Mouse (Mus musculus): ENCODE measurements at regions not wholly inside any gene's neighbourhood (a gene's known extent, or its start where the extent isn't known, plus 50 kb on each side); places are given as distances from the start of the nearest gene placed in this dataset.

GRCm38 (mm10) chr13:44581947-44582766, 147.1 kb upstream of the Jarid2 start:
- 41% methylated on average over 23 of the region's 23 CpGs for WGBS (ENCODE audit: missing documents)
- no peaks in the 10 kb centered on the region for H3K79me2 ChIP-seq (ENCODE audit: inconsistent target)
- no peak overlapping the region for H3K27ac ChIP-seq
- no peaks in the 10 kb centered on the region for H3K36me3 ChIP-seq (ENCODE audit: inconsistent target)
- H3K4me3 ChIP-seq (ENCODE audit: inconsistent target) = no peak overlapping the region

GRCm38 (mm10) chr13:44582767-44583085, 146.5 kb upstream of the Jarid2 start:
- Histone ChIP-seq H3K36me3 (ENCODE audit: inconsistent target) (no peaks in the 10 kb centered on the region), H3K4me3 (ENCODE audit: inconsistent target) (no peak overlapping the region), H3K27ac (no peak overlapping the region), H3K79me2 (ENCODE audit: inconsistent target) (no peaks in the 10 kb centered on the region)
- WGBS (ENCODE audit: missing documents) = 78% methylated on average over 2 of the region's 2 CpGs

DNA sequence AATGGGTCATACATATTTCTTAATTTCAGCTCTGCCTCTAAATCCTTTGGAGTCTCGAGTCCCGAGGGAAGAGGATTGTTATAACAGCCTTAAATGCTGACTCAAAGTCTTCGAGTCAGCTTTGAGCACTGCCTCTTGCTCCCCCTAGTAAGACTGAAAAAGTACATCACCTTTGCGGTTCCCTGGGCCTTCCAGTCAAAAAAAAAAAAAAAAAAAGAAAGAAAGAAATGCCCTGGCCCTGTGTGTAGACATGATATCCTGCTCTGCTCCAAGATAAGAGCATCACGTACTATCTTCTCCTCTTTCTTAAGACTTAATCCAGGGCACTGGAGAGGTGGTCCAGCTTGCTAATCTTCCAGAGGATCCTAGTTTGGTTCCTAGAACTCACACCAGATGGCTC, 145.7 kb upstream of the Jarid2 start:
- no peaks in the 10 kb centered on the region for H3K36me3 ChIP-seq (ENCODE audit: inconsistent target)
- 87% methylated on average over 5 of the region's 5 CpGs for WGBS (ENCODE audit: missing documents)
- H3K4me3 ChIP-seq (ENCODE audit: inconsistent target) = no peak overlapping the region
- H3K79me2 ChIP-seq (ENCODE audit: inconsistent target) = no peaks in the 10 kb centered on the region
- H3K27ac ChIP-seq = no peak overlapping the region

DNA sequence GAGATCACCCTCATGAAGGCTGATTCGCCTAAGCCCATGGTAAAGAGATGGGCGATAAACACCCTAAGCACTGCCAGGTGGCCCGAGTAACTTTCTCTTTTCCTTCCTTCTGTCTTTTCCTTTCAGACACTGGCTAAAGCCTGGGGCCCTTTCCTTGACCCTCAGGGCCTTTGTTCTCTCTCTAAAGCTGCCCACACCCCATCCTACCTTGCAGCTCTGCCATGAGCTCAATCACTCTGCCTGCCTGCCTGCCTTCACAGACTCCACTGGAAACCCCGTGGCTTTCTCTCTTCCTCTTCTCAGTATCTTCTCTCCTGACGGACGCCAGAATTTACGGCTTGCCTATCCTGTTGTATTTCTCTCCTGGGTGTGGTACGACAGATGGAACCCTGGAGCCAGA, 145.1 kb upstream of the Jarid2 start:
- Histone ChIP-seq H3K4me3 (ENCODE audit: inconsistent target) (no peak overlapping the region), H3K27ac (no peak overlapping the region), H3K36me3 (ENCODE audit: inconsistent target) (no peaks in the 10 kb centered on the region), H3K79me2 (ENCODE audit: inconsistent target) (no peaks in the 10 kb centered on the region)
- WGBS (ENCODE audit: missing documents) = 48% methylated on average over 8 of the region's 8 CpGs

DNA sequence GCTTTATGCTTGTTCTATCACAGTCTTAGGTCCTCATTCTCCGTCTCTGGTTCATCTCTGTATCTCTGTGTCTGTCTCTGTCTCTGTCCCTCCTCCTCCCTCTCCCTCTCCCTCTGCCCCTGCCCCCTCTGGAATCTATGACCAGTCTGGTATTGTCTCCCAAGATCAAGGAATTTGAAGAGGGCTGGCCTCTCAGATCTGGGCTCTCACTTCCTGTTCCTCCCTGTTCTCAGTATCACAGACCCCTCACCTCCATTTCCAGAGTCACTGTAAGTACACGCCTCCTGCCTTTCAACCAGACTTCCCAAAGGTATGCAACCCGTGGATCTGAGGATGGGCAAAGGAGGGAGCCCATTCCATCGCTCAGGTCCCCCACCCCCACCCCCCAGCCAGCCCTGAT, 144.7 kb upstream of the Jarid2 start:
- whole genome bisulfite sequencing (ENCODE audit: missing documents) = 81% methylated on average over 3 of the region's 4 CpGs
- H3K36me3 ChIP-seq (ENCODE audit: inconsistent target) = no peaks in the 10 kb centered on the region
- no peak overlapping the region for H3K4me3 ChIP-seq (ENCODE audit: inconsistent target)
- H3K27ac ChIP-seq = no peak overlapping the region
- no peaks in the 10 kb centered on the region for H3K79me2 ChIP-seq (ENCODE audit: inconsistent target)

- no peaks in the 10 kb centered on the region for H3K79me2 ChIP-seq (ENCODE audit: inconsistent target)
- 20% methylated on average over 4 of the region's 4 CpGs for WGBS (ENCODE audit: missing documents)
- H3K4me3 ChIP-seq (ENCODE audit: inconsistent target) = no peak overlapping the region
- no peaks in the 10 kb centered on the region for H3K36me3 ChIP-seq (ENCODE audit: inconsistent target)
- no peak overlapping the region for H3K27ac ChIP-seq
These were observed 141.4 kb upstream of the Jarid2 start for GRCm38 (mm10) chr13:44587846-44588245.

- WGBS (ENCODE audit: missing documents) = 96% methylated on average over 5 of the region's 5 CpGs
- no peak overlapping the region for H3K27ac ChIP-seq
- no peaks in the 10 kb centered on the region for H3K36me3 ChIP-seq (ENCODE audit: inconsistent target)
- H3K4me3 ChIP-seq (ENCODE audit: inconsistent target) = no peak overlapping the region
- H3K79me2 ChIP-seq (ENCODE audit: inconsistent target) = no peaks in the 10 kb centered on the region
These were observed 134.6 kb upstream of the Jarid2 start for GRCm38 (mm10) chr13:44594645-44595044.

DNA sequence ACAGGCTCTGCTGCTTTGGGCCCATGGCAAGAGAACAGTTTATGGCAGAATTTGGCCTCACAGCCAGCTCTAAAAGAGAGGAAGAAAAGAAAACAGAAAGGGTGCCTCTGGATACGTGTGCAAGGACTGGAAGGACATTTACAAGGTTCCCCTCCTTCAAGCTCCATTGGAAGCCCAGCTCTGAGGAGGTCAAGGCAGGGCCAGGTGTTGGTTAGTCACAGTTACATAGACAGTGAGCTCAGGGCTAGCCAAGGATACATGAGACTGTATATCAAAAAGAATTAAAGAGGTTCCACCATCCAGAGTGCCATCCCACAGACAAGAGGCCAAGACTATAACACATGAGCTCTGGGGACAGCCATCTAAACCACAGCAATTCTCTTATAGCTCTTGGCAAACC, 131.6 kb upstream of the Jarid2 start:
- H3K4me3 ChIP-seq (ENCODE audit: inconsistent target) = no peak overlapping the region
- no peaks in the 10 kb centered on the region for H3K36me3 ChIP-seq (ENCODE audit: inconsistent target)
- H3K27ac ChIP-seq = no peak overlapping the region
- WGBS (ENCODE audit: missing documents) = 88% methylated on average over 1 of the region's 1 CpGs
- H3K79me2 ChIP-seq (ENCODE audit: inconsistent target) = no peaks in the 10 kb centered on the region

DNA sequence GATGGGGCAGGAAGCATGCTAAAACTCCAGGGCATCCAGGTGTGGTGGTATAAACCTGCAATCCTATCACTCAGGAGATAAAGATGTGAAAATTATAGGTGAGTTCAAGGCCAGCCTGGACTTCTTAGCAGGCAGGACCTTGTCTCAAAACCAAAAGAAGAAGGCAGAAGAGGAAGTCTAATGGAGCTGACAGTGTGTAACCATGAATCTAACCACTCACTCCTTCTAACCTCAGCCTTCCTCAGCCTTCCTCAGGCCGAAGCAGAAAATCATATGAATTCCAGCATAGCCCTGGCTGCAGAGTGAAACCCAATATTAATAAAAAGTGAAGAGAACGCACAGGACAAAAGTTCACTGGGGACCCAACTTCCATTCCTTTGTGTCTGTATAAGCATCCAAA, 128.2 kb upstream of the Jarid2 start:
- no peaks in the 10 kb centered on the region for H3K79me2 ChIP-seq (ENCODE audit: inconsistent target)
- WGBS (ENCODE audit: missing documents) = 36% methylated on average over 2 of the region's 2 CpGs
- H3K36me3 ChIP-seq (ENCODE audit: inconsistent target) = no peaks in the 10 kb centered on the region
- no peak overlapping the region for H3K27ac ChIP-seq
- H3K4me3 ChIP-seq (ENCODE audit: inconsistent target) = no peak overlapping the region

DNA sequence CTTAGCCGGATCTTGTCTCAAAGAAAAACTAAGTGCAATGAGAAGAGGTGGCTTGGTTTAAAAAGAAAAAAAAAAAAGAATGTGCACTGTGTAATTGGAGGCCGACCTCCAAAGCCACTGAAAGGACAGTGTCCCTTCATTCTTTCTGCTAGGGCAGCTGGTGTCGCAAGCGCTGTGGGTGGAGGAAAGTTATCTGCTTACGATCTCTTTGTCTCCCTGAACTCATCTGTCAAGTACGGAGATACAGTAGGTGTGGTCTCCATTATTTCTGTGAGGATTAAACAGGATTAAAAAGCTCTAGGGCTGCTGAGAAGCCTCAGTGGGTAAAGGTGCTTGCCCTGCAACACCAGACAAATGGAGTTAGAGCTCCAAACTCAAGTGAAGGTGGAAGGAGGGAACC, 126.6 kb upstream of the Jarid2 start:
- Histone ChIP-seq H3K27ac (no peak overlapping the region), H3K79me2 (ENCODE audit: inconsistent target) (no peaks in the 10 kb centered on the region), H3K4me3 (ENCODE audit: inconsistent target) (no peak overlapping the region), H3K36me3 (ENCODE audit: inconsistent target) (no peaks in the 10 kb centered on the region)
- WGBS (ENCODE audit: missing documents) = 75% methylated on average over 6 of the region's 6 CpGs

DNA sequence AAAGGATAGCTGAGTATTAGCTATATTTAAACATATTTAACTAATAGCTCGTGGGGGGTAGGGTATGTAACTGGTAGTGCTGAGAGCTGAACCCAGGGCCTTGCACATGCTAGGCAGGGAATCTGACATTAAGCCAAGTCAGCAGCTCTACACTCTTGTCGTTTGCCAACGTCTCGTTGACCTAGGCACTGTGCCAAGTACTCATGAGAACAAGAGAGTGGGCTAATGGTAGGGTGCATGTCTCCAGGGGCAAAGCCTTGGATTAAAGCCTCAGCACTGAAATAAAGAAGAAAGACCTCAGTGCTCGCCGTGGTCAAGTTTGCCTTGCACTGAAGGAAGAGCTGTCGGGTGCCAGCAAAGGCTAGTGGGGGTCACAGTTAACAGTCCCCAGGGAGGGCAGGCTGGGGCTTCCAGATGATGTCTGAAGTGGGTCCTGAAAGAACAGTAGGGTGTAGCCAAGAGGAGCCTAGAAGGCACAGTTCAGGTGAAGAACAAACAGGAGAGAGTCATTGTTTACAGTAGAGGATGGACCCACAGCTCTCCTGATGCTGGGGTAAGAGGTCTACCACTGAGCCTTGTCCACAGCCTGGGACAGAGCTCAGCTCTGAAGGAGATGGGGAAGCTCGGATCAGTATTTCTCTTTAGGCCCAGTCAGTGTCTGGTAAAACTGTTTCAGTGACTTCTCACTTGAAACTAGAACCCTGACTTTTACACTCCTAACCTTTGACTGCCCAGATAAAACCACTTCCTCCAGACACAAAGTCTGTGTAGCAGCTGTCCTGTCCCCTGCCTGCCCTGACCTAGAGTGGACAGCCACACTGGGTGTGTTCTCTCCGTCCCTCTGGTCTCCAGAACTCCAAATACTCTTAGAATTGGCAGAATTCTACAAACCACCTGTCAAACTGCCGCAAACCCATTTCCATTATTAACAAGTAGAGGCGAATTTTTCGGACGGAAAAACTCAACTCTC, 121.7 kb upstream of the Jarid2 start:
- H3K79me2 ChIP-seq (ENCODE audit: inconsistent target) = no peaks in the 10 kb centered on the region
- WGBS (ENCODE audit: missing documents) = 75% methylated on average over 13 of the region's 13 CpGs

GRCm38 (mm10) chr13:44608286-44608675, 121.0 kb upstream of the Jarid2 start:
- no peak overlapping the region for H3K27ac ChIP-seq
- 100% methylated on average over 3 of the region's 3 CpGs for WGBS (ENCODE audit: missing documents)
- no peaks in the 10 kb centered on the region for H3K36me3 ChIP-seq (ENCODE audit: inconsistent target)
- no peak overlapping the region for H3K4me3 ChIP-seq (ENCODE audit: inconsistent target)
- H3K79me2 ChIP-seq (ENCODE audit: inconsistent target) = no peaks in the 10 kb centered on the region

More for the DNA sequence above, 121.7 kb upstream of the Jarid2 start:
- H3K4me3 ChIP-seq (ENCODE audit: inconsistent target) = no peak overlapping the region
- H3K36me3 ChIP-seq (ENCODE audit: inconsistent target) = no peaks in the 10 kb centered on the region
- no peak overlapping the region for H3K27ac ChIP-seq

DNA sequence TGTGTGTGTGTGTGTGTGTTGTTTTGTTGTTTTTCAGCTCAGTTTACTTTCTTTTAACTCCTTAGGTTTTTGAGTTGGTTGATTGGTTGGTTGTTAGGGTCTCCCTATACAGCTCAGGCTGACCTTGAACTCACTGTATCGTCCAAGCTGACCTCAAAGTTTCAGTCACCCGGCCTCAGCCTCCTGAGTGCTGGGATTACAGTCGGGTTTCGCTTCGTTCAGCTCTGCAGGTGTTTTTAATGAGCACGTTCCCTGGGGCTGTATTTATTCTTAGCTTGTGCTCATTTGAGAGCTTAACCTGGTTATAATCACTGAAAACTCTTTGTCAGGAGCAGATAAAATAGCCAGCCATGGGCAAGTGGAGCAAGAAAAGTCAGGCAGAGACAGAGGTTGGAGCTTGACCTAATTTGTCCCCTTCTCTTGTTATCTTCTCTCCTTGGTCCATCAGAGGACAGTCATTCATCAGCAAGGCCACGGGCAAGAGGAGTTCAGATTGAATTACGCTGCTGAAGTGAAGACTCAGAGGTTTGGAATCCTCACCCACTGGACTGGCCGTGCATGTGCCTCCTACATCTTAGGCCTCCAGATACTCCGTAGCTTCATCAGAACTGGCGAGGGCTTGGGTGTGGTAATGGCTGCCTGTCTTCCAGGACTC, 120.5 kb upstream of the Jarid2 start:
- H3K79me2 ChIP-seq (ENCODE audit: inconsistent target) = no peaks in the 10 kb centered on the region
- H3K36me3 ChIP-seq (ENCODE audit: inconsistent target) = no peaks in the 10 kb centered on the region
- no peak overlapping the region for H3K4me3 ChIP-seq (ENCODE audit: inconsistent target)
- 94% methylated on average over 11 of the region's 11 CpGs for WGBS (ENCODE audit: missing documents)
- H3K27ac ChIP-seq = no peak overlapping the region

- WGBS (ENCODE audit: missing documents) = 87% methylated on average over 5 of the region's 5 CpGs
- Histone ChIP-seq H3K4me3 (ENCODE audit: inconsistent target) (no peak overlapping the region), H3K79me2 (ENCODE audit: inconsistent target) (no peaks in the 10 kb centered on the region), H3K36me3 (ENCODE audit: inconsistent target) (no peaks in the 10 kb centered on the region), H3K27ac (no peak overlapping the region)
These were observed 119.7 kb upstream of the Jarid2 start for GRCm38 (mm10) chr13:44609606-44610005.

GRCm38 (mm10) chr13:44615696-44616095, 113.6 kb upstream of the Jarid2 start:
- H3K27ac ChIP-seq = no peak overlapping the region
- no peaks in the 10 kb centered on the region for H3K79me2 ChIP-seq (ENCODE audit: inconsistent target)
- no peak overlapping the region for H3K4me3 ChIP-seq (ENCODE audit: inconsistent target)
- 85% methylated on average over 7 of the region's 8 CpGs for WGBS (ENCODE audit: missing documents)
- no peaks in the 10 kb centered on the region for H3K36me3 ChIP-seq (ENCODE audit: inconsistent target)

Data from macrophage (primary cell).